Mouse (Mus musculus) C2C12 (cell line): Measurements from ENCODE around the gene 0610040J01Rik.

ENCODE experiments used
- CEBPB ChIP-seq: IDR thresholded peaks from one replicate; pipeline ENCODE4 v1.6.1; 2011; ENCODE audit warnings: low read depth, mild to moderate bottlenecking, control low read depth, moderate library complexity
- CTCF ChIP-seq: IDR thresholded peaks from one replicate; pipeline ENCODE4 v1.5.1; 2011; ENCODE audit not compliant: control insufficient read depth, insufficient read depth, insufficient read length
- MAX ChIP-seq: IDR thresholded peaks from one replicate; pipeline ENCODE4 v1.6.1; 2011; ENCODE audit warnings: mild to moderate bottlenecking, control low read depth
- MYOD1 ChIP-seq: IDR thresholded peaks from one replicate; pipeline ENCODE4 v1.6.1; 2011; ENCODE audit warnings: low read depth; ENCODE audit not compliant: control insufficient read depth, insufficient read length

GRCm38 (mm10) chr5:63821860-63822259, 9.7 kb downstream of the 0610040J01Rik start:
- no peak for TF ChIP-seq MAX
- TF ChIP-seq CTCF: no peak
- TF ChIP-seq MYOD1: no peak
- TF ChIP-seq CEBPB: no peak
